Mouse (Mus musculus): Measurements from ENCODE around the gene Ppp2r3a. TPM values are rescaled to one million over a fixed set of nuclear protein-coding genes. Genes with fewer than 3 reads are reported as not detected.

Gene Ppp2r3a
- polyA plus RNA-seq, 1 experiment: 0.04 TPM

DNA sequence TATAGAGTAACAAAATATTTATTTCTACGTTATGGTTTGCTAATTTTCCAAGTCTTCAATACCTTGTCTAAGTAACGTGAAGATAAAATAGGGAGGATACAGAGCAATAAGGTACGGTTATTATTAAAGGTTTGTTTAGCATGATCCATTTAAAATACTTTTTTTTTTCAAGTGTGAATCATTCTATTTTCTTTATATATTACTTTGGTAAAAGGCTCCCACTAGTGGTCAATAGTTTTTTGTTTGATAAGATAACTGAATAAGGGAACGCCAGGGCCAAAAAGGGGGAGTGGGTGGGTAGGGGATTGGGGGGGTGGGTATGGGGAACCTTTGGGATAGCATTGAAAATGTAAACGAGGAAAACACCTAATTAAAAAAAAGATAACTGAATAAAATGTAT, 98.7 kb downstream of the Ppp2r3a start:
- Histone ChIP-seq H3K4me1 (ENCODE audit: control insufficient read depth) (no peaks in the 10 kb centered on the region), H3K36me3 (ENCODE audit: control insufficient read depth) (no peaks in the 10 kb centered on the region; the same call in 1 of the 2 replicates), H3K4me3 (replicated peaks) (no peak overlapping the region), H3K9me3 (ENCODE audit: control insufficient read depth, low read length) (no peaks in the 10 kb centered on the region), H3K27me3 (ENCODE audit: control insufficient read depth) (no peaks in the 10 kb centered on the region)
- no peak for TF ChIP-seq TAL1 (IDR thresholded peaks at IDR 0.05; ENCODE audit: low read length)
- no peak for TF ChIP-seq GATA1 (IDR thresholded peaks at IDR 0.05; ENCODE audit: low read length)

DNA sequence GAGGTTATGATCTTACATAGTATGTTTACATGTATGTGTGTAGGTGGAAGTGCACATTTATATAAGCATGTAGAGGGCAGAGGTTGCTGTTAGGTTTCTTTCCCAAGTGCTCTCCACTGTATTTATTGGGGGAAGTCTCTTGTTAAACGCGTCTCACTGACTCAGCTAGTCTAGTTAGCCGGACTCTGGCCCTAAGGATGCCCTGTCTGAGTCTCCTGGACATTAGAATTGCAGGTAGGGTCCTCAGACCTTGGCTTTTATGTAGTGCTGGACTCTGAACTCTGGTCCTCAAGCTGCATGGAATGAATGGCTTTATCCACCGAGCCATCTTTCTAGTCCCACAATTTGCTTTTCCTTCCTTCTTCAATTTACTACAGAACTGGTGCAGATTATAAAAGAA, 108.0 kb downstream of the Ppp2r3a start:
- Histone ChIP-seq H3K4me1 (ENCODE audit: control insufficient read depth) (no peaks in the 10 kb centered on the region), H3K4me3 (replicated peaks) (no peak overlapping the region), H3K27me3 (ENCODE audit: control insufficient read depth) (no peaks in the 10 kb centered on the region), H3K36me3 (ENCODE audit: control insufficient read depth) (peaks cover 2% of the 10 kb centered on the region; the same call in 1 of the 2 replicates), H3K9me3 (ENCODE audit: control insufficient read depth, low read length) (no peaks in the 10 kb centered on the region)
- no peak for TF ChIP-seq GATA1 (IDR thresholded peaks at IDR 0.05; ENCODE audit: low read length)
- TF ChIP-seq TAL1 (IDR thresholded peaks at IDR 0.05; ENCODE audit: low read length): no peak

DNA sequence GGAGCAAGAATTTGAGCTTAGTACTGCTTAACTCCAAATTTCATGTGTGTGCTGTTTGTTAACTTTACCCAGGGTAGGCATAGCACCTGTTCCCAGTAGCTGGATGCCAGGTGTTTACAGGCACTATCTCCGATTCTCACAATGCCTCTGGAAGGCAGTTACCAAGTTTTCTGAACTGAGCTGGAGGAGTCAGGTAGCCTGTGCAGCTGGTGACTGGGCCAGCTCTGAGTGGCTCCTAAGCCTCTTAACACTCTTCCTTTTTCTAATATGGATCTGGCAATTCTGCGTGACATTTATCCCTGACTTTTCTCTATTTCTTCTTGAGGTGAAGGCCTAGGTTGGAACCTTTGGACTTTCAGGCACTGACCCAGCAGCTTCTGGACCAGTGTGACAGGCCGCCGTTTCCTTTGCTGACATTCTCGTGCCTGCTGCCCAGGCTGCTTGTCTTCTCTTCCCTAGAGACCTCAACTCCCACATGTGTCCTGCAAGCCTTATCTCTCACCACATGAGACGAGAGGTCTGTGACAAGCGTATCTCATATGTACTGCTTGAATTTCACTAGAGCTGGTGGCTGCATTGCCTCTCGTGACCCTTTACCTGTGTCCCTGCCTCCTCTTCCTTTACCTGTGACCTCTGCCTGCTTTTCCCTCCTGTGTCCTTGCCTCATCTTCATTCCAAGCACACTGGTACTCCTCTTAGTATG, 137.3 kb downstream of the Ppp2r3a start:
- TF ChIP-seq TAL1 (IDR thresholded peaks at IDR 0.05; ENCODE audit: low read length): no peak
- Histone ChIP-seq H3K4me3 (replicated peaks) (no peak overlapping the region), H3K36me3 (ENCODE audit: control insufficient read depth) (no peaks in the 10 kb centered on the region; the same call in 1 of the 2 replicates), H3K9me3 (ENCODE audit: control insufficient read depth, low read length) (no peaks in the 10 kb centered on the region), H3K4me1 (ENCODE audit: control insufficient read depth) (peaks cover 15% of the 10 kb centered on the region), H3K27me3 (ENCODE audit: control insufficient read depth) (no peaks in the 10 kb centered on the region)

DNA sequence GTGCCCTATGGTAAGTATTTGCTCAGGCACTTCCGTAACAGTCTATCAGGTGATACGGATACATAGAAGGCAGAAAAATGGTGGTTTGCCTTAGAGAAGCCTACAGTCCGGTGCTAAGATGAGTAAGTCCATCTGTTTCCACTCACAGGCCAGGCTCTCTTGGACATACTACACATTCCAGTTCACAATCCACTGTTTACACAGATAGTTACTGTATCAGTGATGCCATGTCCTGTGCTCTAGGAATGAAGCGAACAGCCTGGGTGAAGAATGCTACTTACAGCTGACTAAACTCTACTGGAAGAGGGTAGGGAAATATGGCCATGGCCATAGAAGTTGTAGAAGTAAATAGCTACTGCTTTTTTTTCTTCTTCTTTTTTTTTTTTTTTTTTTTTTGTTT, 138.3 kb downstream of the Ppp2r3a start:
- Histone ChIP-seq H3K36me3 (ENCODE audit: control insufficient read depth) (no peaks in the 10 kb centered on the region; the same call in 1 of the 2 replicates), H3K9me3 (ENCODE audit: control insufficient read depth, low read length) (no peaks in the 10 kb centered on the region), H3K4me1 (ENCODE audit: control insufficient read depth) (peaks cover 15% of the 10 kb centered on the region), H3K4me3 (replicated peaks) (no peak overlapping the region), H3K27me3 (ENCODE audit: control insufficient read depth) (no peaks in the 10 kb centered on the region)
- TF ChIP-seq TAL1 (IDR thresholded peaks at IDR 0.05; ENCODE audit: low read length) (no peak), GATA1 (IDR thresholded peaks at IDR 0.05; ENCODE audit: low read length) (no peak)

DNA sequence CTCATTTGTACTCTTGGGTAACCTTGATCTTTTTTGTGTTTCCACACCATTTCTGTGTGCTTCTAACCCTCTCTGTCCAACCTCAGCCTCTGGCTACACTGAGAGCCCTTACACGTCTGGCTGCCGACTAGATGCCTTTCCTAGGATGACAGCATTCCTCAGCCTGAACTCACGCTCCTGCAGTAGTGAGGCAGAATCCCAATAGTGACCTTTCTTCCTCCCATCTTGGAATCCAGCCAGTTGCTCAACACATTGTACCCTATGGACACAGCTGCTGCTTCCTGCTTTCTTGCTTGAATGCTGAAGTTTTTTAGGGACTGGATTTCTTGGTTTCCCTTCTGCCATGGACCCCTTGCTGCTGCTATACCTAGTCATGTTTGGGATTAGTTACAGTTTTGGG, 141.6 kb downstream of the Ppp2r3a start:
- H3K27me3 ChIP-seq (ENCODE audit: control insufficient read depth): no peaks in the 10 kb centered on the region
- peaks cover 14% of the 10 kb centered on the region for H3K4me1 ChIP-seq (ENCODE audit: control insufficient read depth)
- H3K9me3 ChIP-seq (ENCODE audit: control insufficient read depth, low read length): no peaks in the 10 kb centered on the region
- TF ChIP-seq GATA1 (IDR thresholded peaks at IDR 0.05; ENCODE audit: low read length) (no peak), TAL1 (IDR thresholded peaks at IDR 0.05; ENCODE audit: low read length) (no peak)
- H3K36me3 ChIP-seq (ENCODE audit: control insufficient read depth): peaks cover 20% of the 10 kb centered on the region
- no peak overlapping the region for H3K4me3 ChIP-seq (replicated peaks)

DNA sequence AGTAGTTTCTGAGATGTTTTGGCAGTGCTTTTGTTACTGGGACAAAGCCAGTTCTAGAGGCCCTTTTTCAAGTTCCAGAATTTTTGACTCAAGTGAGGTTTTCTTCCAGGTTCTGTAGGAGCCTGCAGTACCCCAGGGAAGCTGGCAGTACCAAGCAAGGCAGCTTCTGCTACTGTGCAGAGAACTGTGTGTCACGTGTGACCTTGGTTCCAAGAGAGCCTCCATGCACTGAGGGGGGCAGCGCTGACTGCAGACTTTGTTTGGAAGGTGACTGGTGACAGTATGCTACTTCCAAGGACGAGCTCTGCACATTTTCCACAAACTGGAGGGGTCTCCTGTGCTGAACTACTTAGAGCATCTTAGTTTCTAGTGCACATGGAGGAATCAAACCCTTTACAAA, 144.2 kb downstream of the Ppp2r3a start:
- H3K9me3 ChIP-seq (ENCODE audit: control insufficient read depth, low read length): no peaks in the 10 kb centered on the region
- no peak overlapping the region for H3K4me3 ChIP-seq (replicated peaks)
- H3K4me1 ChIP-seq (ENCODE audit: control insufficient read depth): peaks cover 2% of the 10 kb centered on the region
- H3K27me3 ChIP-seq (ENCODE audit: control insufficient read depth): no peaks in the 10 kb centered on the region
- TF ChIP-seq TAL1 (IDR thresholded peaks at IDR 0.05; ENCODE audit: low read length) (no peak), GATA1 (IDR thresholded peaks at IDR 0.05; ENCODE audit: low read length) (no peak)
- H3K36me3 ChIP-seq (ENCODE audit: control insufficient read depth): peaks cover 37% of the 10 kb centered on the region

DNA sequence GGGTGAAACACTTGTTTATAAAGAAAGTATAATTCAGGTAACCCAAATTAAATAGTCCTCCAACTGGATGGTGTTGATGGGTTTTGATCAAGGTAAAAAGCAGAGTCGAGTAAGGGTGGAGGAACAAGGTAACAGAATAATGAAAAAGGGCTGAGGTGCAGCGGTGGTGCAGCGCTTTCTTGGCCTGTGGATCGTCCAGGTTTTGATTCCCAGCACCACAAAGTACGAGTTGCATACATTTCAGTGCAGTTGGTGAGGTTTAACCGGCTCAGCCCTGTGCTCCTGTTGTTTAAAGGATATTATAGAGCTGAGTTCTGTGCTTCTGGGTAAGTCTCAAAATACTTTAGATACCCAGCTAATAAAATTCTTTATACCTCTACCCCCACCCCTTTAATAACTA, 145.9 kb downstream of the Ppp2r3a start:
- Histone ChIP-seq H3K4me1 (ENCODE audit: control insufficient read depth) (peaks cover 2% of the 10 kb centered on the region), H3K27me3 (ENCODE audit: control insufficient read depth) (no peaks in the 10 kb centered on the region), H3K9me3 (ENCODE audit: control insufficient read depth, low read length) (no peaks in the 10 kb centered on the region), H3K4me3 (replicated peaks) (no peak overlapping the region), H3K36me3 (ENCODE audit: control insufficient read depth) (peaks cover 53% of the 10 kb centered on the region)
- no peak for TF ChIP-seq GATA1 (IDR thresholded peaks at IDR 0.05; ENCODE audit: low read length)
- TF ChIP-seq TAL1 (IDR thresholded peaks at IDR 0.05; ENCODE audit: low read length): no peak

DNA sequence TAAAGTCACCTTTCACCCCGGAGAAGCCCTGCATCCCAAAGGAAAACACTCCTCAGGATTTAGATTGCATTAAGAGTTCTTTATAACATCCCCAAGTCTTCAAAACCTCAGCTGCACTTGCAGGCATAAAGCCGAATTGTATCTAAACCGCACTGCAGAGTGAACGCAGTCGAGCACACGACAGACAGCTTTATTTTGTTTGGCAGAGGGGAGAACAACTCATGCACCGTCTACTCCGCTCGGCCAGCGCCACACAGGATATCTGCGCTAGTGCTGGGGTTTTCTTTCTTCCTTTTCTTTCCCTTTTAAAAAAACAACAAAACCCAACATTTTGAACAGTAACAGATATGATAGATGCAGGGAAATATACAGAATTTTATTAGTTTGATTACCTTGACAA, 146.7 kb downstream of the Ppp2r3a start:
- H3K27me3 ChIP-seq (ENCODE audit: control insufficient read depth): no peaks in the 10 kb centered on the region
- H3K4me1 ChIP-seq (ENCODE audit: control insufficient read depth): peaks cover under 1% of the 10 kb centered on the region
- H3K9me3 ChIP-seq (ENCODE audit: control insufficient read depth, low read length): no peaks in the 10 kb centered on the region
- peaks cover 61% of the 10 kb centered on the region for H3K36me3 ChIP-seq (ENCODE audit: control insufficient read depth)
- no peak overlapping the region for H3K4me3 ChIP-seq (replicated peaks)
- TF ChIP-seq GATA1 (IDR thresholded peaks at IDR 0.05; ENCODE audit: low read length): no peak
- no peak for TF ChIP-seq TAL1 (IDR thresholded peaks at IDR 0.05; ENCODE audit: low read length)

DNA sequence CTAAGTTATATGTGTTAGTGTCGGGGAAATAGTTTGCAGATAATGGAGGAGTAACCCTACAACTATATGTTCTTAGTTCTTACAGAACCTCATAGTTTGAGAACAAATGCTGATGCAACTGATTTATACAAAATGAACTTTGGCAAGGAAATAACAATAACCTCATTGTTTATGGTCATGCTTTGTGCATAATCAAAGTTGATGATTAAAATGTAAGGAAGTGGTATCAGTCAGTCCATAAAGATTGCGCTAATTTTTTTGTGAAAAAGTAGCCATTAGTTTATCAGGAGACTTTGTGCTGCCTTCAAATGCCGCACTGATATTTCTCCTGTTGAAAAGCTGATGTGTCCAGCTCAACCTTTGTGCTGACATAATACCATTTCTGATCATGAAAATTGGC, 149.3 kb downstream of the Ppp2r3a start:
- Histone ChIP-seq H3K4me3 (replicated peaks) (no peak overlapping the region), H3K36me3 (ENCODE audit: control insufficient read depth) (peaks cover 68% of the 10 kb centered on the region), H3K9me3 (ENCODE audit: control insufficient read depth, low read length) (peaks cover 4% of the 10 kb centered on the region), H3K27me3 (ENCODE audit: control insufficient read depth) (no peaks in the 10 kb centered on the region), H3K4me1 (ENCODE audit: control insufficient read depth) (peaks cover 5% of the 10 kb centered on the region)
- TF ChIP-seq GATA1 (IDR thresholded peaks at IDR 0.05; ENCODE audit: low read length): no peak
- TF ChIP-seq TAL1 (IDR thresholded peaks at IDR 0.05; ENCODE audit: low read length): no peak

DNA sequence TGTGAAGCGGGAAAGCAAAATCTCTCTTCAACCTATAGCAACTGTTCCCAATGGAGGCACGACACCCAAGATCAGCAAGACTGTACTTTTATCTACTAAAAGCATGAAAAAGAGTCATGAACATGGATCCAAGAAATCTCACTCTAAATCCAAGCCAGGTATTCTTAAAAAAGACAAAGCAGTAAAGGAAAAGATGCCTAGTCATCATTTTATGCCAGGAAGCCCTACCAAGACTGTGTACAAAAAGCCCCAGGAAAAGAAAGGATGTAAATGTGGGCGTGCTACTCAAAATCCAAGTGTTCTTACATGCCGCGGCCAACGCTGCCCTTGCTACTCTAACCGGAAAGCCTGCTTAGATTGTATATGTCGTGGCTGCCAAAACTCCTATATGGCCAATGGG, 150.0 kb downstream of the Ppp2r3a start:
- TF ChIP-seq TAL1 (IDR thresholded peaks at IDR 0.05; ENCODE audit: low read length) (no peak), GATA1 (IDR thresholded peaks at IDR 0.05; ENCODE audit: low read length) (no peak)
- Histone ChIP-seq H3K27me3 (ENCODE audit: control insufficient read depth) (no peaks in the 10 kb centered on the region), H3K4me1 (ENCODE audit: control insufficient read depth) (peaks cover 5% of the 10 kb centered on the region), H3K36me3 (ENCODE audit: control insufficient read depth) (peaks cover 69% of the 10 kb centered on the region), H3K9me3 (ENCODE audit: control insufficient read depth, low read length) (peaks cover 4% of the 10 kb centered on the region), H3K4me3 (replicated peaks) (no peak overlapping the region)
